Mouse (Mus musculus) CD4-positive helper T cell, adult 2 months (primary cell): ENCODE measurements around the gene Cbfa2t3.
A peak's percentile ranks its signal among the peaks of the same experiment; 100 is the strongest.

Experiments
- DNase-seq: peaks from one replicate; pipeline ENCODE4 v3.0.0-alpha.2; 2012; ENCODE audit warnings: low read depth, missing footprints, low spot score

The Cbfa2t3 gene

GRCm38 (mm10) chr8:122611295-122612133, 87.4 kb downstream of the Cbfa2t3 start, which contains the start of the genes Galns and Trappc2l:
TSS of gene Galns (minus strand) at chr8:122611463.
TSS of gene Trappc2l (plus strand) at chr8:122611640.
- peak; percentile 98 for DNase-seq

DNA sequence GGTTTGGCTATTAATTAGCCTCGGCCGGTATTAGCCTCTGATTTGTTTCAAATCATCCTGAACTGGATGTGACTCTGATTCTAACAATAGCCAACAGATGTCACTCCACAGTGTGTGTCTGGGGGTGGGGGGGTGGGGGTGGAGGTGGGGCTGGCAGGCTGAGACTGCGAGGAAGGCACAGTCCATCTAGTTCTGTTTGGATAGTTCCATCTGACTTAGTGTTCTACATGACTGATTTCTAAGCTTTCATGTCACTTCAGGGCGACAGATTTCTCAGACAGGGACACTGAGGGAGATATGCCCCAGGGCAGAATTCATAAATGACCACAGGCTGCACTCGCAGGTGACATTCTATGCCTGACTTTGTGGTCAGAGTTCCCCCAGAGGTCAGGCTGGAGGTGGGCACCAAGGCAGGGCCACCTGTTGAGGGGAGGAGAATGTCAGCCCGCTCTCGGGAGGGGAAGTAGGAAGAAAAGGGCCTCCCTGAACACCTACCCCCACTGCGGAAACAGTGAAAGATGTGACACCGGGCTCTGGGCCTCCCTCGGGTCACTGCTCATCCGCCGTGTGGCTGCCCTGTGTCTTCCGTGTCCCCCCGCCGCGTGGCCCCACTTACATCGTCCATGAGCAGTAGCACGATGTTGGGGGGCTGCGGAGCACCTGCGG, 88.2 kb downstream of the Cbfa2t3 start:
- DNase-seq, result no peak

- DNase-seq, result no peak
Measured at GRCm38 (mm10) chr8:122610209-122610608, 88.7 kb downstream of the Cbfa2t3 start.

- no peak for DNase-seq
Measured at GRCm38 (mm10) chr8:122606810-122607209, 92.1 kb downstream of the Cbfa2t3 start.

- no peak for DNase-seq
Measured at GRCm38 (mm10) chr8:122605367-122605766, 93.5 kb downstream of the Cbfa2t3 start.

DNA sequence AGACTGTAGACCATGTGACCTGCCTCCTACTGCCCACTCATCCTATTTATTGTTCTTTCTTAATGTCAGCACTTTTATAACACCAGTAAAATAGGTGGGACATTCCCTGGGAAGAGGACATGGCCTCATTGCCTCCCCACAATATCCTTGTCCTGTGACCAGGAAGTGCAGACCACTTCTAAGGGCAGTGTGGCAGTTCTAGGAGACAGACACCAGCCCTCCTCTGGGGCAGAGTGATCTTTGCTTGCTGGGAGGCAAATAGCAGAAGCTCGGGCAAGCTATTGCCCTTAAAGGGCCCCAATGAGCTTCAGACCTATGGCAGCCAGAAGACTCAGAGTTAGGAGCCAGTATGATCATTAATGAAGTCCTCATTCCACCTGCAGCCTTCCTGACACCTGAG, 94.3 kb downstream of the Cbfa2t3 start:
- DNase-seq, result no peak

DNA sequence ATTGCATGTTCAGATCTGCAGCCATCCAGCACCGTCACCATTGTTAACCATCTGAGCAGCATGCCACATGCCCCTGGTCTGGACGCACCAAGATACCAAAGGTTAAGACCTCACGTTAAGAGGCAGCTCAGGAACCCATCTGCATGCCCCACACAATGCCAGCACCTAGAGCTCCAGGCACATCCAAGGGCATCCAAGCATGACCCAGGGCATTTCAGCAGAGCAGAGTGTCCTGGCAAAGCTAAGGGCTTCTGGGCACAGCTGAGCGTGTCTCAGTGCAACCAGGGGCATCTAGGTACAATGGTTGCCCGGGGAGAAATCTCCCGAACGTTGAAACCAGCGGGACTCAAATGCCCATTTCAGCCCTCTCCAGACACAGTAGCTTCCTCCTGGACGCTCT, 98.2 kb downstream of the Cbfa2t3 start:
- no peak for DNase-seq

DNA sequence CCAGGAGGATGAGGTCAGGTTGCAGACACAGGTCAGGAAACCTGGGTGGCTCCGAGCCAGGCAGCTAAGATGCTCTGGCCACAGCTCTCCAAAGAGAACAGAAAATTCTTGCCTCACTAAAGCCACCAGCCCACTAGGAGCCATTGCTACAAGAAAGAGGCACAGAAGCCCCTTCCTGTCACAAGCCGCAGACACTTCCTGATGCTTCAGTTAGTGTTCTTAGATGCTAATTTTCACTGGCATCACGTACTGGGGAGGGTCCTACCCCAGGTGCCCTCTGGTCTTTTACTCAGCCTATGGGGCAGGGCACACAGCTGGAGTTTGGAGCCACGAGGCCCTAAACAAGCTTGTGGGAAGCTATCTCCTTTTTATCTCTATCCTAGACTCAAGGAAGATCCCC, 102.9 kb downstream of the Cbfa2t3 start:
- no peak for DNase-seq

- DNase-seq, result no peak
Measured at GRCm38 (mm10) chr8:122593783-122594507, 105.0 kb downstream of the Cbfa2t3 start.

GRCm38 (mm10) chr8:122593240-122593639, 105.7 kb downstream of the Cbfa2t3 start:
- DNase-seq, result no peak

- no peak for DNase-seq
Measured at GRCm38 (mm10) chr8:122586749-122587148, 112.2 kb downstream of the Cbfa2t3 start.

DNA sequence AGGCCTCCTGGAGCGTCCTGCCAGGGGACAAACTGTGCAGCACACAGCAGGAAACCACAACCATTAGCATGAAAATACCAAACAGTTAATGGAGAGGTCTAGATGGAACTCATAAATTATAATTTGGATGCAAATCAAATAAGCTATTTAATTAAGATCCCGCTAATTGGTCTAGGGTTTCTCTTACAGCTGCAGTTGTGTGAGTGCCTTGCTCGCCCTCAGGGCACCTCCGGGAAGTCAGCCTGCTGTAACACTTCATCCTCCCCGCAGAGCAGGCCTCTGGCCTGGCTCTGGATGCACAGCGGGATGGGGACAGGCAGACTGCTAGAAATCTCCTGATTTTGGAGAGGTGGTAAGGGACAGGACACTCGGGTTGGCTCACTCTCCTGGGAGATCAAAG, 112.7 kb downstream of the Cbfa2t3 start:
- DNase-seq, result no peak

- DNase-seq, result no peak
Measured at GRCm38 (mm10) chr8:122585411-122585891, 113.5 kb downstream of the Cbfa2t3 start.

DNA sequence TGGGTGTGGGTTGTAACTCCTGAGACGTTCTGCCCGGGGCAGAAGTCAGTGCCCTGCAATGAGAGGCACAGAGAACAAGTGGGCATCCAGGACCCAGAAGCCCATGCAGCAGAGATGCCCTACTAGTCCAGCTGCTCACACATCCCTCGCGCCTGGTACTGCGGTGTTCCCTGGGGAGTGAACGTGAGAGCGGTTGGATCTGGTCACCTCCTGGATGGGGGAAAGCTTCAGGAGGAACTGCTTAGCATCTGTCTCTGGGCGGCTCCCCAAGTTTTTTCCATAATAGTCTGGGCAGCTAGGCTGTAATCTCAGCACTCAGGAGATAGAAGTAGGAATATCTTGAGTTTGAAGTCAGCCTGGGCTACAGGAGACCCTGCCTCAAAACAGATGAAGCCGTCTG, 113.9 kb downstream of the Cbfa2t3 start:
- DNase-seq, result no peak

GRCm38 (mm10) chr8:122580926-122581325, 118.0 kb downstream of the Cbfa2t3 start:
- DNase-seq, result no peak

- DNase-seq, result no peak
Measured at GRCm38 (mm10) chr8:122579196-122579595, 119.7 kb downstream of the Cbfa2t3 start.

- DNase-seq, result no peak
Measured at GRCm38 (mm10) chr8:122577116-122577515, 121.8 kb downstream of the Cbfa2t3 start.

DNA sequence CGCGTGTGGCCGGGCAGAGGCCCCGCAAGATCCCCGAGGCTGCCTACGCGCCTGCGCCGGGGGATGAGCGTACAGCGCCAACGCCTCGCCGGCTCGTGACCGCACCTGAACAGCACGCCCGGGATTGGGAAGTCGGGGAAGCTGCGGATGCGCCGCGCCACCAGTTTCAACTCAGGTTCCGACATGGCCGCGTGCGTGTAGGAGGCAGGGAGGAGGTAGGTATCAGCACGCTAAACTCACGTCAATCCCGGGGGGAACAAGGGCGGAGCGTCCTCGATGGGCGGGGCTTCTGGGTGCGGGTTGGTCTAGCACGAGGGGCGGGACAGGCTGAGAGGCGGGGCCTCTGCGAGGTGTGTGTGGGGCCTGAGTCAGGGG, 122.3 kb downstream of the Cbfa2t3 start, which contains the start of gene Aprt:
TSS of gene Aprt (minus strand) at position 262 of the 375 bp plus-strand sequence.
- DNase-seq, result peak; percentile 95

DNA sequence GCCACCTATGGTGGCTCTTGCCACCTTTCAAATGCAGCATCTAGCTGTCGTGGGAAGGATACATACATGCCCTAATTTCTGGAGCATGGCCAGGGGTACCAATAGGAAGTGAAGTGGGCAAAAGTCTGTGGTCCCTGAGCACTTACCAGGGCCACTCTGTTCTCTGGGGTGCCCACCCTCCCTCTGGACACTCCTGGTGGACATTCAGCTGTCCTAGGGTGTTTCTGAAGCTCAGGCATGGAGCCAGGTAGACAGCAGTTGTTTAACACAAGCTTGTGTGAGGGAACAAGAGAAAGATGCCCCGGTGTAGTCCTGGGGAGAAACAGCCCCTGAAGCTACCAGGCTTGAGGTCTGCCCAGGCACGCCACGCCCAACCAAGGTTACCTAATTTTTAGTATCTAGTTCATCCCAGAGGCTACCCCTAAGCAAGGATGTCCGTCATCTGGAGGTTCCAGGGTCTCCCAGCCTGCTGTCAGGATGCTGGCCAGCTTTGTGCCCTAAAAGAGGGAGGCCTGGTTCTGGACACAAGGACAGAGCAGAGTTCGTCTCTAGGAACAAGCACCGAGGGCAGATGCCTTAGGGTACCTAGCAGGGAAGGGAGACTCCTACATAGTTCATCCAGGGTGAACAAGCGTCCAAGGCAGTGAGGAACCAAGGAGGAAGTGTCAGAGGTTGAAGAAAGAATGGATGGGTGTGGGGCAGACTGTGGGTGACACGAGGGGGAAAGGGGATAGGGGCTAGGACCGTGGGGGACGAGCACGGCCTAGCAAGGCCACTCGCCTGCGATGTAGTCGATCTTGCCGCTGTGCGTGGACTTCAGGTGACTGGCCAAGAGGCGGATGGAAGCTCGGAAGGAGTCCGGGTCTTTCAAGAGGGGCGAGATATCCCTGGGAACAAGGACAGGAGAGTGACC, 122.9 kb downstream of the Cbfa2t3 start:
- DNase-seq, result no peak

GRCm38 (mm10) chr8:122575286-122575685, 123.6 kb downstream of the Cbfa2t3 start:
- no peak for DNase-seq
